ENCODE assay signal across 8 mouse cellular contexts in genomic region chr8:84501671-84502308, GRCm38 (mm10).
DNase-seq lines count a peak whose midpoint lies in the region; ATAC-seq lines count a peak whose summit lies in the region.

No protein-coding gene starts in this region.

- no peak overlapping the region for H3K27ac ChIP-seq in heart, embryonic 10.5 days

- WGBS in heart, embryonic 10.5 days = 74% methylated on average over 10 of the region's 10 CpGs

- no peak overlapping the region for H3K4me3 ChIP-seq in heart, embryonic 10.5 days

- DNase-seq in heart, adult 18-20 months = peak; percentile 76 to 85
- no peak for DNase-seq in heart, embryonic 10.5 days (ENCODE audit: low spot score)
- DNase-seq in urinary bladder, adult 18-20 months (ENCODE audit: low spot score in 2 of 2) = peak; percentile 39 to 42
- no peak for DNase-seq in urinary bladder, postnatal 10 days (ENCODE audit: low spot score)
- peak; percentile 47 for DNase-seq in gastrocnemius, postnatal 10 days
- no peak for DNase-seq in c-Kit-positive CD71-positive TER-119-positive erythroid progenitor cells, embryonic 14.5 days (ENCODE audit: low spot score)

- H3K4me1 ChIP-seq in heart, embryonic 10.5 days = peaks cover 11% of the 10 kb centered on the region

- ATAC-seq in megakaryocyte, adult 5-6 weeks (ENCODE audit: poor library complexity, severe bottlenecking) = peak; percentile 24; the same call in 1 of the 2 replicates
- no peak for ATAC-seq in megakaryocyte-erythroid progenitor cell, adult 5-6 weeks (replicated peaks; ENCODE audit: low FRiP score, low TSS enrichment, poor library complexity, severe bottlenecking)

- H3K9me3 ChIP-seq in heart, embryonic 10.5 days = no peaks in the 10 kb centered on the region

- H3K27me3 ChIP-seq in heart, embryonic 10.5 days (ENCODE audit: insufficient read depth, poor library complexity, severe bottlenecking) = no peaks in the 10 kb centered on the region

- H3K36me3 ChIP-seq in heart, embryonic 10.5 days = no peaks in the 10 kb centered on the region

Comparison
In these comparisons a context has a peak if more than half of its experiments do, and no peak if none do; other contexts are left out.
1. DNase-seq: peak in heart, adult 18-20 months (2 of 2), urinary bladder, adult 18-20 months (2 of 2) and gastrocnemius, postnatal 10 days (single experiment); none in heart, embryonic 10.5 days (single experiment), urinary bladder, postnatal 10 days (single experiment) and c-Kit-positive CD71-positive TER-119-positive erythroid progenitor cells, embryonic 14.5 days (single experiment).